Mouse (Mus musculus): ENCODE measurements around the gene Gm21258. TPM values are rescaled to one million over a fixed set of nuclear protein-coding genes. Genes with fewer than 3 reads are reported as not detected.

Gene Gm21258
- total RNA-seq (2023), result not detected in 2 replicates

GRCm38 (mm10) chrY:52779740-52780139 lies at the start of gene Gm21258:
Gene Gm21258 (plus strand): TSS chrY:52780040.

Measured in neutrophil, adult 65 days (primary cell).